Comparison of ENCODE assay signal across 8 mouse cellular contexts in genomic region chr2:91070076-91070800, GRCm38 (mm10). TPM values are rescaled to one million over a fixed set of nuclear protein-coding genes. Genes with fewer than 3 reads are reported as not detected.
DNase-seq lines count a peak whose midpoint lies in the region; ATAC-seq and TF ChIP-seq lines count a peak whose summit lies in the region.

TSS of gene Slc39a13 (minus strand) at chr2:91070417.

- H3K4me2 ChIP-seq in forebrain, embryonic 14.5 days (ENCODE audit: low read length): peak within 1 kb of the TSS; percentile 83
- peak within 1 kb of the TSS; percentile 80 for H3K4me2 ChIP-seq in neural tube, embryonic 15.5 days

- H3K4me1 ChIP-seq in ES-Bruce4 (ENCODE audit: control insufficient read depth, insufficient read depth, low read length): no peaks in the 10 kb centered on the region
- H3K4me1 ChIP-seq in forebrain, embryonic 14.5 days (ENCODE audit: control insufficient read depth, insufficient read depth, low read length): peaks cover 13% of the 10 kb centered on the region
- peaks cover 30% of the 10 kb centered on the region for H3K4me1 ChIP-seq in neural tube, embryonic 15.5 days

- peak; percentile 18 for TF ChIP-seq POLR2A in ES-Bruce4 (IDR thresholded peaks at IDR 0.05; ENCODE audit: insufficient read depth, low read length)

- peak; percentile 89 for ATAC-seq in cerebellum, adult (ENCODE audit: insufficient number of reproducible peaks, low FRiP score, low TSS enrichment)
- peak; percentile 97 for ATAC-seq in forebrain, embryonic 14.5 days
- ATAC-seq in neural tube, embryonic 15.5 days (ENCODE audit: low FRiP score): peak; percentile 94

- H3K27ac ChIP-seq in ES-Bruce4 (ENCODE audit: insufficient read depth, low read length): peak within 1 kb of the TSS; percentile 7; the same call in 1 of the 2 replicates
- H3K27ac ChIP-seq in forebrain, embryonic 14.5 days (ENCODE audit: low read depth, low read length): peak within 1 kb of the TSS; percentile 74
- H3K27ac ChIP-seq in neural tube, embryonic 15.5 days (replicated peaks): peak within 1 kb of the TSS; percentile 88

- H3K27me3 ChIP-seq in ES-Bruce4 (ENCODE audit: control insufficient read depth, insufficient read depth, low read length, poor library complexity, severe bottlenecking): no peaks in the 10 kb centered on the region
- no peaks in the 10 kb centered on the region for H3K27me3 ChIP-seq in forebrain, embryonic 14.5 days (replicated peaks; ENCODE audit: control insufficient read depth, insufficient read depth, low read length)
- H3K27me3 ChIP-seq in neural tube, embryonic 15.5 days (replicated peaks): no peaks in the 10 kb centered on the region

- peak; percentile 86 for TF ChIP-seq CTCF in ES-Bruce4 (IDR thresholded peaks at IDR 0.05; ENCODE audit: low read depth, low read length)

- TF ChIP-seq EP300 in ES-Bruce4 (IDR thresholded peaks at IDR 0.05; ENCODE audit: insufficient read depth, low read depth, low read length): no peak

- no peaks in the 10 kb centered on the region for H3K9me3 ChIP-seq in ES-Bruce4 (replicated peaks; ENCODE audit: control insufficient read depth, insufficient read depth, low read length, poor library complexity, severe bottlenecking)
- no peaks in the 10 kb centered on the region for H3K9me3 ChIP-seq in forebrain, embryonic 14.5 days (replicated peaks; ENCODE audit: control insufficient read depth, low read length)
- no peaks in the 10 kb centered on the region for H3K9me3 ChIP-seq in neural tube, embryonic 15.5 days (replicated peaks)

- peak within 1 kb of the TSS; percentile 86 for H3K4me3 ChIP-seq in ES-Bruce4 (ENCODE audit: low read depth, low read length)
- peak within 1 kb of the TSS; percentile 68 for H3K4me3 ChIP-seq in forebrain, embryonic 14.5 days (ENCODE audit: low read depth, low read length)
- peak within 1 kb of the TSS; percentile 71 for H3K4me3 ChIP-seq in neural tube, embryonic 15.5 days (replicated peaks)

- H3K36me3 ChIP-seq in ES-Bruce4 (ENCODE audit: control insufficient read depth, insufficient read depth, low read length, poor library complexity, severe bottlenecking): no peaks in the 10 kb centered on the region
- H3K36me3 ChIP-seq in forebrain, embryonic 14.5 days (ENCODE audit: control insufficient read depth, insufficient read depth, low read length): peaks cover 12% of the 10 kb centered on the region; the same call in 1 of the 2 replicates
- peaks cover 9% of the 10 kb centered on the region; the same call in 1 of the 2 replicates for H3K36me3 ChIP-seq in neural tube, embryonic 15.5 days

- 1% methylated on average over 69 of the region's 69 CpGs for WGBS in forebrain, embryonic 14.5 days
- WGBS in neural tube, embryonic 15.5 days: under 1% methylated on average over 62 of the region's 69 CpGs

- H3K9ac ChIP-seq in ES-Bruce4 (ENCODE audit: low read depth, poor library complexity, severe bottlenecking): peak within 1 kb of the TSS; percentile 32
- peak within 1 kb of the TSS; percentile 83 for H3K9ac ChIP-seq in forebrain, embryonic 14.5 days (ENCODE audit: low read length)
- H3K9ac ChIP-seq in neural tube, embryonic 15.5 days (replicated peaks): peak within 1 kb of the TSS; percentile 66

- peak; percentile 95 for DNase-seq in forebrain, embryonic 14.5 days (ENCODE audit: low spot score)
- DNase-seq in heart, postnatal 14 days: peak; percentile 96 to 97
- peak; percentile 98 for DNase-seq in layer of hippocampus, adult 11-12 months (ENCODE audit: low spot score)
- peak; percentile 96 for DNase-seq in lung, adult 18-20 months
- DNase-seq in testis, postnatal 14 days (ENCODE audit: low spot score): peak; percentile 92

- intact Hi-C loops in heart, postnatal 14 days (cut with DNase I): loop anchor here (1.0 to 5.0 kb wide), 2 partner anchors 31 to 122 kb away; no protein-coding TSS in a partner anchor

RNA-seq across cellular contexts. Expression of gene Slc39a13, which starts in this region (rescaled TPM):
- 9.2 and 14.1 TPM in 2 replicates for polyA plus RNA-seq in ES-Bruce4 (2011; ENCODE audit: insufficient read depth, insufficient read length, low read depth, missing spikeins)
- polyA plus RNA-seq in forebrain, embryonic 14.5 days (2014; fragmentation: Nextera tagmentation; extraction: Ambion mirVana): 16.1 and 18.0 TPM in 2 replicates
- 10 to 100 TPM; 24.7 to 25.5 TPM for total RNA-seq in heart, postnatal 14 days (2021)
- 35.5 and 43.2 TPM in 2 replicates for polyA plus RNA-seq in neural tube, embryonic 15.5 days (2015; fragmentation: Nextera tagmentation; extraction: Ambion mirVana)

Comparison
In these comparisons a context has a peak if more than half of its experiments do, and no peak if none do; other contexts are left out.
1. Peak in every context shown above with its lines: DNase-seq, ATAC-seq, H3K4me3 ChIP-seq and H3K27ac ChIP-seq.
2. H3K27ac ChIP-seq: peak in every context shown above with its lines; median percentile 88 in neural tube, embryonic 15.5 days; 74 in forebrain, embryonic 14.5 days; 7 in ES-Bruce4.
3. H3K9ac ChIP-seq: peak in every context shown above with its lines; median percentile 83 in forebrain, embryonic 14.5 days; 66 in neural tube, embryonic 15.5 days; 32 in ES-Bruce4.